Mouse (Mus musculus): ENCODE results near the gene Hmox1.
A peak's percentile ranks its signal among the peaks of the same experiment; 100 is the strongest.

Gene Hmox1

GRCm38 (mm10) chr8:75093399-75094156 lies at the start of gene Hmox1:
Gene Hmox1, plus strand, starts transcription at chr8:75093621.
- peak; percentile 95 for DNase-seq

- DNase-seq = no peak
These were observed 47.1 kb upstream of the Hmox1 start for GRCm38 (mm10) chr8:75046303-75046702.

- no peak for DNase-seq
These were observed 45.6 kb upstream of the Hmox1 start for GRCm38 (mm10) chr8:75047784-75048183.

GRCm38 (mm10) chr8:75053342-75053741 lies 40.1 kb upstream of the Hmox1 start:
- no peak for DNase-seq

- DNase-seq = no peak
These were observed 37.7 kb upstream of the Hmox1 start for GRCm38 (mm10) chr8:75055673-75056072.

- DNase-seq = no peak
These were observed 33.4 kb upstream of the Hmox1 start for GRCm38 (mm10) chr8:75060022-75060421.

GRCm38 (mm10) chr8:75060815-75061214 lies 32.6 kb upstream of the Hmox1 start:
- no peak for DNase-seq

- no peak for DNase-seq
These were observed 30.1 kb upstream of the Hmox1 start for GRCm38 (mm10) chr8:75063290-75063689.

- no peak for DNase-seq
These were observed 28.6 kb upstream of the Hmox1 start for GRCm38 (mm10) chr8:75064790-75065189.

GRCm38 (mm10) chr8:75067287-75067686 lies 26.1 kb upstream of the Hmox1 start:
- DNase-seq = no peak

GRCm38 (mm10) chr8:75070297-75070696 lies 23.1 kb upstream of the Hmox1 start:
- no peak for DNase-seq

- DNase-seq = peak; percentile 87
These were observed 21.6 kb upstream of the Hmox1 start for GRCm38 (mm10) chr8:75071627-75072346.

GRCm38 (mm10) chr8:75074876-75075275 lies 18.5 kb upstream of the Hmox1 start:
- no peak for DNase-seq

GRCm38 (mm10) chr8:75078215-75078614 lies 15.2 kb upstream of the Hmox1 start:
- DNase-seq = no peak

- no peak for DNase-seq
These were observed 14.6 kb upstream of the Hmox1 start for GRCm38 (mm10) chr8:75078851-75079250.

GRCm38 (mm10) chr8:75081364-75082040 lies 11.9 kb upstream of the Hmox1 start:
- DNase-seq = no peak

GRCm38 (mm10) chr8:75082181-75082805 lies 11.1 kb upstream of the Hmox1 start:
- DNase-seq = no peak

GRCm38 (mm10) chr8:75083846-75084245 lies 9.6 kb upstream of the Hmox1 start:
- DNase-seq = peak; percentile 93

- DNase-seq = no peak
These were observed 8.9 kb upstream of the Hmox1 start for GRCm38 (mm10) chr8:75084382-75085064.

- no peak for DNase-seq
These were observed 7.4 kb upstream of the Hmox1 start for GRCm38 (mm10) chr8:75086002-75086401.

- no peak for DNase-seq
These were observed 6.3 kb upstream of the Hmox1 start for GRCm38 (mm10) chr8:75087127-75087526.
